Mouse (Mus musculus): ENCODE data around the gene Nphp1.

DNA sequence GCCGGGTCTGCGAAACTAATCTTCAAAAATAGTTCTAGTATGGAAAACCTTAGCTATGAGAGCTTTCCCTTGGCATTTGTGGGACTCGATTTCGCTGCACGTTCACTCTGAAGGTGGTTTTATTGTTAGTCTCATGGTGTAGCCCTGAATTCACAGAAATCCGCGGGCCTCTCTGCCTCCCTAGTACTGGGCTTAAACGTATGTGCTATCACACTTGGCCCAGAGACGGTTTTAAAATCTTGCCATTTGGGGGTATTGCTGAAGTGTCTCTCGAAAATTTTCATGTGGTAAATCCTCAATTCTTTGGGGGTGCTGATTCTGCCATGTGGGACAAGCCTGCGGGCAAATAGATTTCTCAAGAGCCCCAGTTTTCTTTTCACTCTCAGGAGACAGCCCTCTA is 441 bp upstream of the Nphp1 start:
- TF ChIP-seq POLR2A (IDR thresholded peaks at IDR 0.05; ENCODE audit: insufficient read length, low read depth): no peak
- TF ChIP-seq E2F4 (IDR thresholded peaks at IDR 0.05; ENCODE audit: insufficient read depth): no peak
- TF ChIP-seq TCF12 (IDR thresholded peaks at IDR 0.05; ENCODE audit: insufficient read depth, poor library complexity, severe bottlenecking): no peak
- no peak for TF ChIP-seq CEBPB (IDR thresholded peaks at IDR 0.05; ENCODE audit: insufficient read depth, poor library complexity, severe bottlenecking)
- no peak for TF ChIP-seq USF1 (IDR thresholded peaks at IDR 0.05; ENCODE audit: low read depth)
- TF ChIP-seq POLR2AphosphoS2 (IDR thresholded peaks at IDR 0.05; ENCODE audit: insufficient read length, low read depth): no peak
- no peak for TF ChIP-seq MYOG (IDR thresholded peaks at IDR 0.05; ENCODE audit: control insufficient read depth in 1 of 3, insufficient read depth in 1 of 3, insufficient read length in 2 of 3, low read depth in 2 of 3)
- no peak for TF ChIP-seq MYOD1 (IDR thresholded peaks at IDR 0.05; ENCODE audit: control insufficient read depth in 1 of 3, insufficient read length in 2 of 3, low read depth in 2 of 3)

All from myocyte (in vitro differentiated cells).